Mouse (Mus musculus) common myeloid progenitor, adult 5-6 weeks (primary cell): ENCODE data around the gene Nav2. TPM values are rescaled to one million over a fixed set of nuclear protein-coding genes. Genes with fewer than 3 reads are reported as not detected.

Source experiments
- ATAC-seq: replicated peaks from 2 replicates; pipeline ENCODE4 v1.8.0; 2016; ENCODE audit warnings: low read depth, mild to moderate bottlenecking, moderate TSS enrichment, inconsistent platforms; ENCODE audit not compliant: poor library complexity, severe bottlenecking
- total RNA-seq: library from RNA; stranded (forward); fragments of 200-1000, 187-1606 nt; gene quantifications from 2 replicates; pipeline ENCODE4 v1.2.3, GENCODE M21; 2017

Nav2 gene
- total RNA-seq, 1 experiment from 2014 or later, result 7.8 TPM

DNA sequence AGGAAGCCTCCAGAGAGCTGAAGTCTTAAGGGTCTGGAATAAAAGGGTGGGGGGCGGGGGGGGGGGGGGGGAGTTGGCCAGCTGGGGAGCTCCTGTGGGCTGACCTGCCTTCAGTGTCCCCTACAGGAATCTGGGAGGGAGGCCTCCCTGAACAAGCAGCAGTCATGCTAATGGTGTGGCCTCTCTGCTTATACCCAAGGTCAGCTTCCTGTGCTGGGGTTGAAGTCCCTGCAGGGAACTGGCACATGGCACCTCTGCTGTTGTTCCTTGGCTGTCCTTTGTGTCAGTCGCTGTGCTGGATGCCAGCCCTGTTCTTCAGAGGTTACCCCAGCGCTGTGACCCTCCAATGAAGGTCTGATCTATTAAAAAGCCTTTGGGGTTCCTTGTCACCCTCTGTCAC lies 596.5 kb downstream of the Nav2 start:
- no peak for ATAC-seq

- ATAC-seq, result no peak
Measured at GRCm38 (mm10) chr7:49506085-49506820, 597.7 kb downstream of the Nav2 start.

- ATAC-seq, result no peak
Measured at GRCm38 (mm10) chr7:49507943-49508506, 599.5 kb downstream of the Nav2 start.

DNA sequence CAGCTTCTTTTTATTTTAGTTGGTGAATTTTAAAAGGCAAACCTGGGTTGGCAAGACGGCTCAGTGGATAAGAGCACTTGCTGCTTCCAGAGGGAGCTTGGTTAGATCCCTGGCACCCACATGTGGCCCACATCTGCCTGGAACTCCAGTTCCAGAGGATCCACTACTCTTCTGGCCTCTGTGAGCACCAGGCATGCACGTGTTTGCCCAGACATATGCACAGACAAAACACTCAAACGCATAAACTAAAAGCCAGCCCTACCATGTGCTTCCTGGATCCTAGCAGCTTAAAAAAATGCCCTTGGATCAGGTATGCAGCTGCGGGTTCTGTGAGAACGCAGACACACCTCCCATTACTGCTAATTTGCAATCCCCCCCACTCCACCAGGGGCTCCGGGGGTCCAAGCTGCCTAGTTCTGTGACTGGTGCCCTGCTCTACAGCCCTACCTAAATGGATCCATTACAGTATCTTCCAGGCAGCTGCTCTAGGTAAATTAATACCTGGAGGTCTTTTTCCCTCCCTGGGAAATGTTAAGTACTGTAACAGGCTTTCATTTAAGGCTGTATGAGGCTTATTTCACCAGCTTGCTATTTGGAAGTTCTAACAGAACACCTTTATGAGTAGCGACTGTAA lies 603.4 kb downstream of the Nav2 start:
- no peak for ATAC-seq

DNA sequence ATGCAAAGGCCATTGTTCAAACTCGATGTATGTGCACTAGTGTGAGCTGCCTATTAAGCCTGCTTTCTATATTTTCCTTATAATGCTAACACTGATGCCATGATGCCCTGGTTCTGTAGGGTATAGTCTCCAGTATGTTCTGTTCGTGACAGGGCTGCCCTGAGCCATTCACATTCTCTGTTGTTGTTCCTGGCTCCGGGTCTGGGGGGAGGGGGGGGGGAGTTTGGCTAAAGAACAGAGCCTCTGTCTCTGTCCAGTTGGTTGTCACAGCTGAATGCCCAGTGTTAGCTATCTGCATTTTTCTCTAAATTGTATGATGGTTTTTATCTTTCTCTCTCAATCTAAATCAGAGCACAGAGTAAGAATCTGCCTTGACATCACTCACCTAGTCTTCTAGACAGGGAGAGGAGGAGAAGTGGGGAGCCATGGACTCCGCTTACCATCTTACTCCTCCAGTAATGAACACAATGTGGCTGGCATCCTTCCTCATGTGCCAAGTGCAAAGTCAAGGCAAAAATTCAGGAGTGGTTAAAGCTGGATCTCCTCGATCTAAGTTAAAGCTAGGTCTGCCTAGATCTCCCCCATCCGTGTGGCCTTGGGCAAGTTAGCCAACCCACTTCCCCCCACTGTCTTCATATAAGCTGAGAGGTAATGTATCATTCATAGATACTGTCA lies 605.4 kb downstream of the Nav2 start:
- ATAC-seq, result no peak

GRCm38 (mm10) chr7:49515012-49515411 lies 606.5 kb downstream of the Nav2 start:
- peak; percentile 62 for ATAC-seq

GRCm38 (mm10) chr7:49520504-49520903 lies 612.0 kb downstream of the Nav2 start:
- ATAC-seq, result no peak

DNA sequence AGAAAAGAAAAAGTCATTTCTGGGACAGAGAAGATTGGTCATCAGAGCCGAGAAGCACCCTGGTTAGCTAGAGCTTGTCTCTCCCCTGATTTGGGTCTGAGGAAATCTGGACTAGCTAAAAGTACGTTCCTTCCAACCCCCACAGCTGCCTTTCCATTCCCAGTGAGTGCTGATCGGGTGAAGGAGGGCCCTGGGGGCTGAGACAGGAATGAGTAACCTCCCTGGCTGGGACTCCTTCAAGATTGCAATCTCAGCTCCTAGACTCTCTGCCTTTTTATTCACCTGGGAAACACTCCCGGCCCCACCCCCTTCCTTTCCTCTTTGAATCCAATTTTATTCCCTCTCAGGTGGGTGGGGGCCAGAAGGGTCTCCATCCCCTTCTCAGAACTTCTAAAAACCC lies 612.8 kb downstream of the Nav2 start:
- ATAC-seq, result no peak

- ATAC-seq, result peak; percentile 50
Measured at GRCm38 (mm10) chr7:49521976-49522375, 613.5 kb downstream of the Nav2 start.

- ATAC-seq, result peak; percentile 72
Measured at GRCm38 (mm10) chr7:49522411-49523114, 614.0 kb downstream of the Nav2 start.

GRCm38 (mm10) chr7:49523115-49523445 lies 614.6 kb downstream of the Nav2 start:
- no peak for ATAC-seq

- ATAC-seq, result no peak
Measured at GRCm38 (mm10) chr7:49523729-49524128, 615.2 kb downstream of the Nav2 start.

DNA sequence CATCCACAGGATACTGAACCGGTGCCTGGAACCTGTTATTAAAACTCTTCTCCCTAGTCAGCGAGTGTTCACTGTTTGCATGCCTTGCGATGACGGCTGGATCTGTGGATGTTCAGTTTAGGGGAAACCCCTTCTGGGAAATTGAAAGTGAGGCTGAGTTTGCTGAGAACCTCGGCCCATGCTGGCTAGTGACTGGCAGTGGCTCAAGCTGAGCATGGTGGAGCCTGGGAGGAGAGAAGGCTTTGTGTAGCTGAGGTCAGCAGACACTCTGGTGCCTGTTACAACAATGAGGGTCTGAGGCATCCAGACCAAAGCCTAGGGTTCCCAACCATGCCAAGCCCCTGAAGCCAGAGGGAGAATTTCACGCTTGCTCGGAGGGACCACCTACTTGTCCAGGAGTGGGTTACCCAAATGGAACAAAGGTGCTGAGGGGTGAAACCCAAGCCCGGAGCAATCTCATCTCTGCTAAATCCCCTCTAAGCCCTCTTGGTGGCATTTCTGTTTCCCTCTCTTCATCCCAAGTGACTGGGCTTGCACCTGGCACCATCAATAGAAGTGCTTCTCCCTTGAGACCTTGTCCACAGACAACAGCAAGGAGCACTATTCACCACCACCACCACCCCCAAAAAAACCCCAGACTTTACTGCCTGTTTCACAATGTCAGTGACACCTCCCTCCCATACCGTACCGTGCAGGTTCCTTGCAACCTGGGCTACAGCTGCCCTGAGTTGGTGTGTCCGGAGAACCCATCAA lies 617.0 kb downstream of the Nav2 start:
- no peak for ATAC-seq

DNA sequence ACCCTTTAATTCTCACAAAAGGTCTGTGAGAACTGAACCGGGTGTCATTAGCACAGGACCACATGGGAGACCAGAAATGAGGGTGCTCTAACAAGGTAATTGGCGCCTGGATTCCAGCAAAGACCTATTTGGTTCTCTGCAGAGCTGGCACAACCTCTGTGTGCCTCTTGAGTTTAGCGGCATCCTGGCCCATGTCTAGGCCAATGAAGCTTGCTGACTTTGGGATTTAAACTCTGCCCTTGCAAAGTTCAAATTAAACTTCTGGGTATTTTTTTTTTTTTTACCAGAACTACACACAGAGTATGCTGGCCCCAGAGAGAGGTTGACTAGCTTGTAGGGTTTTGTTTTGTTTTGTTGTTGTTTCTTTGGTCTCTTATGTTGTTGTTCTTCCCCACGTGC lies 617.6 kb downstream of the Nav2 start:
- no peak for ATAC-seq

- ATAC-seq, result no peak
Measured at GRCm38 (mm10) chr7:49527495-49527894, 619.0 kb downstream of the Nav2 start.

GRCm38 (mm10) chr7:49527925-49528324 lies 619.4 kb downstream of the Nav2 start:
- ATAC-seq, result no peak

DNA sequence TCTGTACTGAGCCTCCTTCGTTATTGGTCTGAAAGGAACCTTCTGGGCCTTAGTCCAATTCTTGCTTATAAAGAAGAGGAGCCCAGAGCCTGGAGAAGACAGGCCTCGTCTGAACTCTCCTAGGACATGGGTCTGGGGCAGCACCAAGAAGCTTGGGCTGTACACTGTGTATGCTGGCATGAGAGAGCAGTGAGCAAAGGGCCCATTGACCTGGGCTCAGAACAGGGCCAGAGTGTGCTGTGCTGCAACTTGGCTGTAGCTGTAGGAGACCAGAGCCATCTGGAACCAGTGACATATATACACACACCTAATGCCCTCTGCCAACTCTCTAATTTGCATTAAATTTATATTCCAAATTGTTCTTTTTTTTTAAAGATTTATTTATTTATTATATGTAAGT lies 621.0 kb downstream of the Nav2 start:
- ATAC-seq, result no peak

- no peak for ATAC-seq
Measured at GRCm38 (mm10) chr7:49533571-49533970, 625.1 kb downstream of the Nav2 start.

DNA sequence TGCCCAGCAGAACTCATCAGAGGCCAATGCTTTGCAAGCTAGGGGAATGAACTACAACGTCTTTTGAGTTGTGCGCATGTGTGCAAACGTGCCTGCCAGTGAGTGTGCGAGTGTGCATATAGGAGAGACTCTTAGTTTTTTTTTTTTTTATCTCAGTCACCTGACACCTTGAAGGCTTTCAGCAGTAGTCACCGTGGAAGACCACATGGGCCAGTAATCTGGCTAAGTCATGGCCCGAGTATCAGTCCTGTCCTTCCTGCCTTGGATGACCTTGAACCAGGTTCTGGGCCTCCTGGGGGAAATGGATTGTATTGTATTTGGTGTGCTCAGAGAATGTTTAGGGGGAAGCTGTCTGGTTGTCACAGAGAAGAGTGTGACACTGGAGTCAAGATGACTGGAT lies 625.7 kb downstream of the Nav2 start:
- no peak for ATAC-seq

DNA sequence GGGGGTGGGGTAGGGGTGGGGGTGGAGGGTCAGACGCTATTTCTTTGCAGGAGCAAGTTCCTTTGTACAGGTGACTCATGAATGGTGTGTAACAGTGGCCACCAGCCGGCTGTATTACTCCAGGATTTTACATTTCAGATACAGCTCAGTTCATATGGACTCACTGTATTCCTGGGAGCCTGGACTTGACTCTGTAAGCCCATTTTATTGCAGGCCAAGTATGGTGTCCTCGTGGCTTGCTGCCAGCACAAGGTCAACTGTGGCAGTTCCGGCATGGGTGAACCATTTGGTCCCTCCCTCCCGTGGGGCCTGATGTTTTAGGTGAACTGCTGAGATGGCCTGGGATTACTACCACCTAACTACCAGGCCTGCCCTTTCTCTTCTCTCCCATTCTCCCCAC lies 629.8 kb downstream of the Nav2 start:
- no peak for ATAC-seq
